Mouse (Mus musculus): ENCODE data around the gene Gata2. TPM values are rescaled to one million over a fixed set of nuclear protein-coding genes. Genes with fewer than 3 reads are reported as not detected.
A peak's percentile ranks its signal among the peaks of the same experiment; 100 is the strongest.

Gene Gata2
- polyA plus RNA-seq, 1 experiment from 2014 or later = 18.1 TPM

DNA sequence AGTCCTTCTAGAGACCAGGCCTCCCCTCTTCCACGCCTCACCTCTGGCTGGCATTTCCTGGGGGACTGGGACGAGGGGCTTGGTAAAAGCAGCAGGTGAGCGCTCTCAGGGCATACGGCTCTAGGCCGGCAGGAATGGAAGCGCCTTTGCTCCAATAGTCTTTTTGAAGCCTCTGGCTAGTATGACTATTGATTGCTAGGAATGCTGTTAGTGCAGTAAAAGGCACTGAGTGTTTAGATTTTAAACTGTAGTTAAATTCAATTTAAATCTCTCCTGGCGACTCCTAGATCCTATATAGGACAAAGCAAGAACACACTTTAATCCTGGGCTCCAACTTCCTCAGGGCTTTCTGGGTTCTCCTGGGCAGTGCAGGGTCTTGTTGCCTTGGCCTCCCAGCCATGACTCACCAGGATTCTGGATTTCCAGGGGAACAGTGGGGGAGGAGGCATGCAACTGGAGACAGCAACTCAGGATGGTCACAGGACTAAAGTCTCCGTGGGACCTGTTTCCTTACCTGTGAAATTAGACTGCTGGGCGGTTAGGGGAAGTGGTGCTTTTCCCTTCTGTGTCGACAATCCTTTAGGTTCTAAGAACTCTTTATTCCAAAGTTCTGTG lies 10.2 kb downstream of the Gata2 start:
- 9% methylated on average over 10 of the region's 10 CpGs for WGBS
- H3K4me2 ChIP-seq = 0 out of 2 replicates have a peak overlapping the region, but pooled peaks have one; percentile 12
- no peaks in the 10 kb centered on the region for H3K9me3 ChIP-seq
- H3K9ac ChIP-seq = no peak overlapping the region
- H3K36me3 ChIP-seq = no peaks in the 10 kb centered on the region
- 0 out of 2 replicates have a peak overlapping the region, but pooled peaks have one; percentile 29 for H3K27ac ChIP-seq (replicated peaks)
- peaks cover 83% of the 10 kb centered on the region for H3K27me3 ChIP-seq
- no peak overlapping the region for H3K4me3 ChIP-seq
- ATAC-seq (ENCODE audit: low FRiP score, low read depth) = no peak
- H3K4me1 ChIP-seq (replicated peaks) = peaks cover 7% of the 10 kb centered on the region; the same call in 1 of the 2 replicates

DNA sequence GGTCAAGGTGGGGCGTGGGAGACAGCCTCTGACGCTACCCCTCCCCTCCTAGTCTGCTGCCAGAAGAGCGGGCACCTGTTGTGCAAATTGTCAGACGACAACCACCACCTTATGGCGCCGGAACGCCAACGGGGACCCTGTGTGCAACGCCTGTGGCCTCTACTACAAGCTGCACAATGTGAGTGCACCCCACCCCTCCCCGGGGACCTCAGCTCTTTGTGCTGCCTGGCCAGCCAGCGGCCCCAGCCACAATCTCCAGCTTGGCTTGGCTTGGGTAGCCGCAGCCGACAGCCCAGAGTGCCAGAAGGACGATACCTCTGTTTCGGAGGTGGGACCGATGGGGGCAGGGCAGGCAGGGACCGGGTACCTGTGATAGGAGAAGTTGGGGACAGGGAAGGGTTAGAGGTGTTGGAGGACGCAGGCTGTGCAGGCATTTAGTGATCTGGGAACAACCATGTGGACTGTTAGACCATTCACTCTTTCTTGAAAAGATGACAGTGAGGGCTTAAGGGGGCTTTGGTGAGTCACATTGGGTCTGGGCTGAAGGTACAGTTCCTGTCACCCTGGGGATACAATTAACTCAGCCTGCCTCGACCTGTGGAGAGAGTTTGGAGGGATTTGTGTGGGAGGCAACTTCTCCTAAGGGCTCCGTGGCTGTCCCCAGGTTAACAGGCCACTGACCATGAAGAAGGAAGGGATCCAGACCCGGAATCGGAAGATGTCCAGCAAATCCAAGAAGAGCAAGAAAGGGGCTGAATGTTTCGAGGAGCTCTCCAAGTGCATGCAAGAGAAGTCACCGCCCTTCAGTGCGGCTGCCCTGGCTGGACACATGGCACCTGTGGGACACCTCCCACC lies 11.1 kb downstream of the Gata2 start:
- WGBS = 10% methylated on average over 25 of the region's 25 CpGs
- Histone ChIP-seq H3K9ac (no peak overlapping the region), H3K27ac (replicated peaks) (no peak overlapping the region), H3K4me1 (replicated peaks) (no peaks in the 10 kb centered on the region), H3K4me3 (no peak overlapping the region), H3K9me3 (no peaks in the 10 kb centered on the region), H3K36me3 (no peaks in the 10 kb centered on the region), H3K4me2 (no peak overlapping the region), H3K27me3 (peaks cover 75% of the 10 kb centered on the region)
- ATAC-seq (ENCODE audit: low FRiP score, low read depth) = no peak

DNA sequence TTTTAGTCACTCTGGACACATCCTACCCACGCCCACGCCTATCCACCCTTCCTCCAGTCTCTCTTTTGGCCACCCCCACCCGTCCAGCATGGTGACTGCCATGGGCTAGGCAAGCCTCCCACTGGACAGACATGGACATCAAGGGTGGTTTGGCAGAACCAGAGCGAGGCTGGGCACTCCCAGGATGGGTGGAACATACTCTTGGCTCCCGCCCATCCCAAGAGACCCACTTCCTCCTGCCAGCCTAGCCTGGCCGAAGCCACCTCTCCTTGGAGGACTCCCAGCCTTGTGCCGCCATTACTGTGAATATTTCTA lies 11.7 kb downstream of the Gata2 start:
- Histone ChIP-seq H3K4me3 (no peak overlapping the region), H3K9me3 (no peaks in the 10 kb centered on the region), H3K27ac (replicated peaks) (no peak overlapping the region), H3K9ac (no peak overlapping the region), H3K4me1 (replicated peaks) (no peaks in the 10 kb centered on the region), H3K27me3 (peaks cover 69% of the 10 kb centered on the region), H3K36me3 (no peaks in the 10 kb centered on the region), H3K4me2 (no peak overlapping the region)
- WGBS = 19% methylated on average over 7 of the region's 7 CpGs
- no peak for ATAC-seq (ENCODE audit: low FRiP score, low read depth)

DNA sequence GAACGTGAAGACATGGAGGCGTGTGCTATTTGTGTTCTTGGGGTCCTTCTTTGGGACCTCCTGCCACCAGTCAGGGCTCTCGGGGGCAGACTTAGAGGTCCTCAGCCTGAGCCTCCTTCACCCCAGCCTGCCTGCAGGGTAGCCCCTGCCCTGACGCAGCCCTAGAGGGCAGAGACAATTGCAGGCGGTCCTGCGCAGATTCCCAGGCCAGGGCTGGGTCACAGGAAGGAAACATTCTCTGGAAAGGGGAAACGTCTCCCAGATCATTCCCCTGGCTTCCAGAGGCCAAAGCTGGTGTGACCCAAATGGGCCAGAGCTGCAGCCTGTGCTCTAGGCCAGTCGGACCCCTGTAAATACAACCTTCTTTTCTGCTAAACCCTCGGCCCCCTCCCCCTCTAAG lies 12.2 kb downstream of the Gata2 start:
- Histone ChIP-seq H3K36me3 (no peaks in the 10 kb centered on the region), H3K4me2 (no peak overlapping the region), H3K9ac (no peak overlapping the region), H3K9me3 (no peaks in the 10 kb centered on the region), H3K27ac (replicated peaks) (no peak overlapping the region), H3K4me3 (no peak overlapping the region), H3K27me3 (peaks cover 63% of the 10 kb centered on the region), H3K4me1 (replicated peaks) (no peaks in the 10 kb centered on the region)
- ATAC-seq (ENCODE audit: low FRiP score, low read depth) = no peak
- 11% methylated on average over 9 of the region's 9 CpGs for WGBS

DNA sequence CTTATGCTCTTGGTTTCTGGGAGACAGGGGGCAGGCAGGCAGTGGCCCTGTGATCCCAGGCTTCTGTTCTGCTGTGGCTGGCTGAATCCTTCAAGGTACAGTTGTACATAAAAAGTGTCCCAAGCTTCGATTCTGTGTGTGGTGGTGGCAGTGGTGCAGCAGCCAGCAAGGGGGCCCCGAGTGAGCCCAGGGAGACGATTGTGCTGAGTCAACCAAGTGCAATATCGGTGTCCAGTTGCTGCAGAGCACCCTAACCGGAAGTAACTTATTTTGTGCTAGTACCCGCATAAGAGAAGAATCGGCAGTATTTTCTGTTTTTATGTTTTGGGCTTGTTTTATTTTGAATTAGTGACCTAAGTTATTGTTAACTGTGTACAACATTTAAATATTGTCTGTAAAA lies 12.9 kb downstream of the Gata2 start:
- Histone ChIP-seq H3K9ac (no peak overlapping the region), H3K9me3 (no peaks in the 10 kb centered on the region), H3K4me2 (no peak overlapping the region), H3K27me3 (peaks cover 57% of the 10 kb centered on the region), H3K4me1 (replicated peaks) (no peaks in the 10 kb centered on the region), H3K27ac (replicated peaks) (no peak overlapping the region), H3K36me3 (no peaks in the 10 kb centered on the region), H3K4me3 (no peak overlapping the region)
- ATAC-seq (ENCODE audit: low FRiP score, low read depth) = no peak
- WGBS = 42% methylated on average over 7 of the region's 7 CpGs

DNA sequence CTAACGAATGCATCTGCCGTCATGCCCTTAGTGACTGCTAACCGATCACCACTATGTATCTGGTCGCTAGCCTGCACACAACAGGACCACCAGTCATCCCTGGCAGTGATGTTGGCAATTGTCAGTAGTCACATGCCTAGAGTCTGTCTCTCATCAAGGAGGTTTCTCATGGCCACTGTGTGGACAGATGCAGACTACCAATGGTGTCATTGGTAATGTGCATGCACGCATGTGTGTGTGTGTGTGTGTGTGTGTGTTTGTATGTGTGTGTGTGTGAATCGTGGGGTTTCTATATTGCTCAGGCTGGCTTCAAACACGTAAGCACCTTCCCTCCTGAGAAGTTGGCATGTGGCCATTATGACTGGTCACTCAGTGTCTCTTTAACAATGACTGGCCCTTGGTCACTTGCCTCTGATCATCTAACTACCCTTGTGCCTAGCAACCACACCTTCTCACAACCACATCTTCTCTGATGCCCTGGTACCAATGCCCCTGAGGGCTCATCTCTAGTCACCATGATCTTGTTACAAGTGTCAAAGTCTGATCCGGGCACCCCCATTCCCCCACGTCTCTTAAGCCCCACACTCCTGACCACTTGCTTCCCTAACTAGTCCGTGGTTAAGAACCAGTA lies 13.8 kb downstream of the Gata2 start:
- Histone ChIP-seq H3K4me3 (no peak overlapping the region), H3K4me2 (no peak overlapping the region), H3K9me3 (no peaks in the 10 kb centered on the region), H3K27me3 (peaks cover 49% of the 10 kb centered on the region), H3K36me3 (no peaks in the 10 kb centered on the region), H3K4me1 (replicated peaks) (no peaks in the 10 kb centered on the region), H3K27ac (replicated peaks) (no peak overlapping the region), H3K9ac (no peak overlapping the region)
- ATAC-seq (ENCODE audit: low FRiP score, low read depth) = no peak
- WGBS = 87% methylated on average over 10 of the region's 10 CpGs

DNA sequence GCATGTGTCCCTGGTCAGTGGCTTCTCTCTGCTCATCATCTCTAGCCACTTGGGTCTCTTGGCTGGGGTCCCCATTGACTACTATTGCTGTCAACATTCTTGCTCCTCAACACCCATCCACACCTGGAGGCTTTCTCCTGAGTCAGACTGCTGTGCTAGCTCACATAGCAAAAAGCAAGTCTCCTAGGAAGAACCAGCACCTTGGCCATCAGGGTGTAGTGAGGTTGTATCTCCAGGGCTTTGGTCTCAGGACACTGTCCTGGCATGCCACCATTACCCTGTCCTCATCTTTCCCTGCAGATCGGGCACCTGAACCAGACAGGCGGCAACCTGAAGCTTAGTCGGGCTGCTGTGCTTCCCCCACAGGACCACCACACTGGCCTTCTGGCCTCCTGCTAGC lies 14.6 kb downstream of the Gata2 start:
- H3K4me3 ChIP-seq = no peak overlapping the region
- H3K27ac ChIP-seq (replicated peaks) = no peak overlapping the region
- no peak overlapping the region for H3K9ac ChIP-seq
- peaks cover 46% of the 10 kb centered on the region for H3K27me3 ChIP-seq
- H3K4me2 ChIP-seq = no peak overlapping the region
- H3K36me3 ChIP-seq = no peaks in the 10 kb centered on the region
- H3K9me3 ChIP-seq = no peaks in the 10 kb centered on the region
- ATAC-seq (ENCODE audit: low FRiP score, low read depth) = no peak
- H3K4me1 ChIP-seq (replicated peaks) = no peaks in the 10 kb centered on the region
- 93% methylated on average over 3 of the region's 3 CpGs for WGBS

DNA sequence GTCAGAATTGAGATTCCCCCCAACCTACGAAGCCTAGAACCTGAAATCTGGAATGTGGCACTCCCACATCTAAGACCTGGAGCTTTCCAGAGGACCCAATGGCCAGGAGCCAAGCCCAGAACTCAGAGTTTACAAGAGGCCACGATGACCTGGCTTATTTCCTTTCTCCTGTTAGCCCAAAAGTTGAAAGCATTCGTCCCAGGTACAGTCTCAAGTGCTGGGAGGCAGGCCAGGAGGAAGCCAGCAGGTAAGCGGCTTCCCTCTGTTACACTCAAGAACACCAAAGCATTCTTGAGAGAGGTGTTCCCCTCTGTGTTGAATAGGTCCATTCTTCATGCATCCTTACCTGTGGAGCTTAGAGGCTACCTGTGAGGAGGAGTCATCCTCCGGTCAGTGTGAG lies 15.8 kb downstream of the Gata2 start:
- Histone ChIP-seq H3K27me3 (peaks cover 34% of the 10 kb centered on the region), H3K27ac (replicated peaks) (no peak overlapping the region), H3K9me3 (no peaks in the 10 kb centered on the region), H3K4me2 (no peak overlapping the region), H3K4me1 (replicated peaks) (no peaks in the 10 kb centered on the region), H3K9ac (no peak overlapping the region), H3K4me3 (no peak overlapping the region), H3K36me3 (no peaks in the 10 kb centered on the region)
- WGBS = 76% methylated on average over 5 of the region's 5 CpGs
- ATAC-seq (ENCODE audit: low FRiP score, low read depth) = no peak

DNA sequence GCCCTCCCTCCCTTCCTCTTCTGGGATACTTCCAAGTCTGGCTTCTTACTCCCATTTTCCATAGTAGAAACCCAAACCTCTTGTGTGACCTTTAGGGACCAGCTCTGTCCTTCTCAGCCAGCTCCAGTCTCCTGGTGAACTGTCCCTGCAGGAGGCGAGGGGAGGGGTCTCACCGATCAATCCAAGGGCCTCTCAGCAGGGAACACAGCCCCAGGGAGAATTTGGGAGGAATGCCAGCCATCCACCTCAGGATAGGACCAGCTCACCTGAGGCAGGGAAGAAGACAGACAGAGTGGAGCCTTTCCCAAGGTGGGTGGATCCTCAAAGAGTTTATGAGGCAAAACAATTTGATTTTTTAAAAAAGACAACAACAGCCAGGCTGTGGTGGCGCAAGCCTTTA lies 16.5 kb downstream of the Gata2 start:
- Histone ChIP-seq H3K4me2 (no peak overlapping the region), H3K9ac (no peak overlapping the region), H3K9me3 (no peaks in the 10 kb centered on the region), H3K4me1 (replicated peaks) (no peaks in the 10 kb centered on the region), H3K4me3 (no peak overlapping the region), H3K27ac (replicated peaks) (no peak overlapping the region), H3K27me3 (peaks cover 27% of the 10 kb centered on the region), H3K36me3 (no peaks in the 10 kb centered on the region)
- WGBS = 61% methylated on average over 3 of the region's 3 CpGs
- no peak for ATAC-seq (ENCODE audit: low FRiP score, low read depth)

DNA sequence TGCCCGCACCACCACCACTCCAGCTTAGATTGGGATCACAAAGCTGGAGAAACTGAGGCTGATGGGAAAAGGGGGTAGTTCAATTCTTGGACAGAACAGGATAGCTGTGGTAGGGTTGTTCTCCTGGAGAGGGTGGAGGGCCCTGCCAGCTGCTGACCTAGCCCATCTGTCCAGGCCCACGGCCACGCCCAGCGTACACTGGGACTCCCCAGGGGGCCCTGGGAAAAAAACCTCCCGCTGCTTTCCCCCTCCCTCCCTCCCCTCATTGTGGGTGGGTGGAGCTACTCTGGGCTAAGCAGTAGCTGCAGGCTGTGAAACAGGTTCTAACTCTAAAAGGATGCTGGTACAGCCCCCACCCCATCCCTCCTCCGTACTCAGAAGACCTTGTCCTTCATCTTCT lies 22.1 kb downstream of the Gata2 start:
- H3K4me1 ChIP-seq (replicated peaks) = no peaks in the 10 kb centered on the region
- no peak overlapping the region for H3K9ac ChIP-seq
- ATAC-seq (ENCODE audit: low FRiP score, low read depth) = no peak
- no peaks in the 10 kb centered on the region for H3K27me3 ChIP-seq
- H3K27ac ChIP-seq (replicated peaks) = no peak overlapping the region
- 35% methylated on average over 6 of the region's 6 CpGs for WGBS
- H3K4me2 ChIP-seq = no peak overlapping the region
- no peaks in the 10 kb centered on the region for H3K36me3 ChIP-seq
- H3K4me3 ChIP-seq = no peak overlapping the region
- no peaks in the 10 kb centered on the region for H3K9me3 ChIP-seq

DNA sequence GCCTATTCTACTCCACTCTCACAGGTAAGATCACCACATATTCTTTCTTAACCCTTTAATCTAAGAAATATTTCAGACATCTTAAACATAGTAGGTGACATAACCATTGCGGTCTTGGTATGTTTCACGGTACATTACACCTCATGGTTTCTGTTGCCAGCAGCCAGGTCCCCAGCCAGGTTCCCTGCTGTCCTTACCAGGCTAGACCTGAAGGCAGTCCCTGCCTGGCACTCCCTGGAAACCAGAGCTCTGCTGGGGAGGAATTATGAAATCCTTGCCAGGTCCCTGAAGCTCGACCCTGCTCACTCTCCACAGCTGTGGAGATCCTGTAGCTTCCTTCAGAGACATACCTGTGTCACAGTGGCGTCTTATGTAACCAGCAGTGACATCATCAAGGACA lies 22.5 kb downstream of the Gata2 start:
- Histone ChIP-seq H3K27me3 (no peaks in the 10 kb centered on the region), H3K9me3 (no peaks in the 10 kb centered on the region), H3K36me3 (no peaks in the 10 kb centered on the region), H3K4me1 (replicated peaks) (no peaks in the 10 kb centered on the region), H3K9ac (no peak overlapping the region), H3K4me3 (no peak overlapping the region), H3K4me2 (no peak overlapping the region), H3K27ac (replicated peaks) (no peak overlapping the region)
- 79% methylated on average over 4 of the region's 4 CpGs for WGBS
- no peak for ATAC-seq (ENCODE audit: low FRiP score, low read depth)

DNA sequence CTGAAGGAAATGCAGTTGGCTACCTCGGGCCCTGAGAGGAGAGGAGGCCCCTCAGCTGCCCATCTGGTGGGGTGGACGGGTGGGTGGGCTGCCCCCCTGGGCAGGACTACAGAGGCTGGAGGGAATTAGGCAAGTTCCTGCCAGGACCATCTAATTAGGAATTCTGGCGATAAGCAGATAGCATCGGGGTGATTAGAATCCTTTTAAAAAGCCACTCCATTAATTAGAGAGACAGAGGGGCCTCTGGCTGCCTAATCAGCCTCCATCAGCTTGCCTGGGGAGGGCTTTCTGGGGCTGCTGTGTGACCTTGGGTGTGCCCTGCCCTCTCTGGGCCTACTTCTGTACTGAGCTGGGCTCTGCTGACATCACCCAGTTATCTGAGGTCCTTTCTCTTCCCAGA lies 25.4 kb downstream of the Gata2 start:
- no peaks in the 10 kb centered on the region for H3K27me3 ChIP-seq
- WGBS = 12% methylated on average over 4 of the region's 4 CpGs
- H3K9ac ChIP-seq = no peak overlapping the region
- no peaks in the 10 kb centered on the region for H3K4me1 ChIP-seq (replicated peaks)
- no peaks in the 10 kb centered on the region for H3K9me3 ChIP-seq
- no peak for ATAC-seq (ENCODE audit: low FRiP score, low read depth)
- no peak overlapping the region for H3K27ac ChIP-seq (replicated peaks)
- no peak overlapping the region for H3K4me3 ChIP-seq
- no peaks in the 10 kb centered on the region for H3K36me3 ChIP-seq
- no peak overlapping the region for H3K4me2 ChIP-seq

Measured in hindbrain, embryonic 15.5 days (tissue).